ENCODE assay signal across 21 mouse cellular contexts in genomic region chr8:30998657-30999056, GRCm38 (mm10).
"Had no signal": no experiment of that assay in that cellular context is flagged by ENCODE, and none has a peak within 500 bp of the region (broad histone marks: within the 10 kb centered on the region; RNA-seq: fewer than 3 reads in every experiment).

No protein-coding gene starts in this region.

- H3K4me2 ChIP-seq: lung, embryonic 15.5 days; midbrain, embryonic 12.5 days; neural tube, embryonic 13.5 days; neural tube, embryonic 15.5 days had no signal

- H3K27me3 ChIP-seq: lung, embryonic 15.5 days; megakaryocyte, embryonic 14.5 days; midbrain, embryonic 12.5 days; neural tube, embryonic 13.5 days; neural tube, embryonic 15.5 days had no signal

- DNase-seq: lung, adult 18-20 months; lung, postnatal 14 days; lung, postnatal 36 days; midbrain, embryonic 14.5 days; retina, postnatal 1 day; right cerebral cortex, postnatal 25 days; right cerebral cortex, postnatal 4 days; spleen, adult 18-20 months; thymus, adult 2 months; thymus, postnatal 25 days; thymus, postnatal 4 days had no signal

- H3K27ac ChIP-seq: liver, embryonic 14.5 days; lung, embryonic 15.5 days; macrophage; midbrain, embryonic 10.5 days; midbrain, embryonic 12.5 days; neural tube, embryonic 13.5 days; neural tube, embryonic 15.5 days had no signal

- H3K4me1 ChIP-seq: lung, embryonic 15.5 days; megakaryocyte, embryonic 14.5 days; neural tube, embryonic 15.5 days had no signal

- H3K9ac ChIP-seq: liver, embryonic 14.5 days; lung, embryonic 15.5 days; midbrain, embryonic 12.5 days; neural tube, embryonic 13.5 days; neural tube, embryonic 15.5 days had no signal

- ATAC-seq: lung, postnatal 0 days had no signal

- H3K9me3 ChIP-seq: lung, embryonic 15.5 days; midbrain, embryonic 10.5 days; midbrain, embryonic 12.5 days; neural tube, embryonic 13.5 days; neural tube, embryonic 15.5 days had no signal

- H3K36me3 ChIP-seq: lung, embryonic 15.5 days; midbrain, embryonic 10.5 days; midbrain, embryonic 12.5 days; neural tube, embryonic 13.5 days; neural tube, embryonic 15.5 days had no signal

- H3K4me3 ChIP-seq: lung, embryonic 15.5 days; megakaryocyte, embryonic 14.5 days; midbrain, embryonic 10.5 days; midbrain, embryonic 12.5 days; myocyte; neural tube, embryonic 13.5 days; neural tube, embryonic 15.5 days had no signal
